Mouse (Mus musculus): Measurements from ENCODE around the gene Krt82. TPM values are rescaled to one million over a fixed set of nuclear protein-coding genes. Genes with fewer than 3 reads are reported as not detected.
A peak's percentile ranks its signal among the peaks of the same experiment; 100 is the strongest.

The Krt82 gene
- polyA plus RNA-seq, 2 experiments, result not detected

- no peak for ATAC-seq (ENCODE audit: insufficient read depth)
Measured at GRCm38 (mm10) chr15:101581701-101582100, 31.2 kb upstream of the Krt82 start.

GRCm38 (mm10) chr15:101575506-101575905 lies 25.0 kb upstream of the Krt82 start:
- Histone ChIP-seq H3K4me1 (replicated peaks; ENCODE audit: control insufficient read depth in 2 of 2, insufficient read depth in 2 of 2, low read length in 1 of 2) (no peaks in the 10 kb centered on the region), H3K4me2 (ENCODE audit: low read depth) (no peak overlapping the region), H3K36me3 (replicated peaks; ENCODE audit: control insufficient read depth, insufficient read depth, low read depth) (no peaks in the 10 kb centered on the region), H3K27me3 (ENCODE audit: control insufficient read depth, insufficient read depth, low read length) (no peaks in the 10 kb centered on the region), H3K4me3 (ENCODE audit: insufficient read depth in 1 of 2, low read depth in 2 of 2, low read length in 2 of 2) (no peak overlapping the region), H3K9ac (replicated peaks) (no peak overlapping the region), H3K27ac (no peak overlapping the region), H3K9me3 (ENCODE audit: control insufficient read depth, low read length) (no peaks in the 10 kb centered on the region)
- WGBS (ENCODE audit: insufficient replicate concordance), result 55% methylated on average over 5 of the region's 5 CpGs
- TF ChIP-seq EP300 (IDR thresholded peaks at IDR 0.05; ENCODE audit: low read depth) (no peak), CTCF (IDR thresholded peaks at IDR 0.05; ENCODE audit: low read depth) (no peak)
- ATAC-seq (ENCODE audit: insufficient read depth) (no peak), DNase-seq (ENCODE audit: low read depth in 3 of 3, low spot score in 3 of 3) (no peak)

More at GRCm38 (mm10) chr15:101581701-101582100, 31.2 kb upstream of the Krt82 start:
- no peak for DNase-seq (ENCODE audit: low read depth in 3 of 3, low spot score in 3 of 3)
- Histone ChIP-seq H3K9me3 (ENCODE audit: control insufficient read depth, low read length) (no peaks in the 10 kb centered on the region), H3K4me3 (ENCODE audit: insufficient read depth in 1 of 2, low read depth in 2 of 2, low read length in 2 of 2) (no peak overlapping the region), H3K27ac (no peak overlapping the region), H3K9ac (replicated peaks) (no peak overlapping the region), H3K36me3 (replicated peaks; ENCODE audit: control insufficient read depth, insufficient read depth, low read depth) (no peaks in the 10 kb centered on the region), H3K4me2 (ENCODE audit: low read depth) (no peak overlapping the region), H3K27me3 (ENCODE audit: control insufficient read depth, insufficient read depth, low read length) (no peaks in the 10 kb centered on the region), H3K4me1 (replicated peaks; ENCODE audit: control insufficient read depth in 2 of 2, insufficient read depth in 2 of 2, low read length in 1 of 2) (no peaks in the 10 kb centered on the region)
- WGBS (ENCODE audit: insufficient replicate concordance), result 55% methylated on average over 3 of the region's 3 CpGs
- no peak for TF ChIP-seq EP300 (IDR thresholded peaks at IDR 0.05; ENCODE audit: low read depth)
- TF ChIP-seq CTCF (IDR thresholded peaks at IDR 0.05; ENCODE audit: low read depth), result no peak

DNA sequence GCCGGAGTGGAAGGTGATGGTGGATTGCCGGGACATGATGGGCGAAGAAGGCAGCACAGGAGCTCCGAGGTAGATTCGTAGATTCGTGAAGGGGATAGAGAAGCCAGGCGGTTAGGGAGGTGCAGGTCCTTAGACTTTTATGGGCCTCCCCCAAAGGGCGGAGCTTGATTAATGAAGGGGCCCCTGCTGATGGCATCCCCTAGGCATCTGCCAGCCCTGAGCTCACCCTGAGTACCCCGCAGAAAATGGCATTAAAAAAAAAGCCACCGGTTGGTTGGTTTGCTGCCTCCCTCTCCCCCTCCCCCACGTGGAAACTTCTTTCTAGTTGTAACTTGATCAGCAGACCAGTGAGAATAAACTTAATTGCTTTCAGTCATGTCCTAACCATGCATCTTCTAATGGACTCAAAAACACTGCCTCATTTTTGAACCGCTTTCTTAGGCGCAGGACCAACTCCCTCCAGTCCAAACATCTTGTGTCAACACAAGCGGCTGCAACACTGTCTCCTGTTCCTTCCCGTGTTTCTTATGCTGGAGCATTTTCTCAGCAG lies 23.4 kb upstream of the Krt82 start, which contains the start of gene Krt75:
Gene Krt75 (minus strand): TSS at position 109 of the 550 bp plus-strand sequence.
- TF ChIP-seq CTCF (IDR thresholded peaks at IDR 0.05; ENCODE audit: low read depth) (no peak), EP300 (IDR thresholded peaks at IDR 0.05; ENCODE audit: low read depth) (no peak)
- ATAC-seq (ENCODE audit: insufficient read depth) (no peak), DNase-seq (ENCODE audit: low read depth in 3 of 3, low spot score in 3 of 3) (no peak)

DNA sequence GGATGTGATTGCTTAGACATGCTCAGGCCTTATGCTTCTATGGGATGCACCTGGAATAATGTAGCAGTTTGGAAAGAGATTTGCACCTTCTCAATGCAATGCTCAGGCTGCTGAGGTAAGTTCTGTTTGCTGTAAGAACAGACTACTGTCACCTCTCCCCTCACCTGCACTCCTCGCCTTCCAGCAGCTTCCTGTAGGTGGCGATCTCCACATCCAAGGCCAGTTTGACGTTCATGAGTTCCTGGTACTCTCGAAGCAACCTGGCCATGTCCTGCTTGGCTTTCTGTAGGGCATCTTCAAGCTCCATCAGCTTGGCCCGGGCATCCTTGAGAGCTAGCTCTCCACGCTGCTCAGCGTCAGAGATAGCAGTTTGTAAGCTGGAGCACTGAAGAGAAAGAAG lies 17.3 kb upstream of the Krt82 start:
- Histone ChIP-seq H3K4me2 (ENCODE audit: low read depth) (no peak overlapping the region), H3K9ac (replicated peaks) (no peak overlapping the region), H3K9me3 (ENCODE audit: control insufficient read depth, low read length) (no peaks in the 10 kb centered on the region), H3K27ac (no peak overlapping the region), H3K27me3 (ENCODE audit: control insufficient read depth, insufficient read depth, low read length) (no peaks in the 10 kb centered on the region), H3K4me3 (ENCODE audit: insufficient read depth in 1 of 2, low read depth in 2 of 2, low read length in 2 of 2) (no peak overlapping the region), H3K4me1 (replicated peaks; ENCODE audit: control insufficient read depth in 2 of 2, insufficient read depth in 2 of 2, low read length in 1 of 2) (no peaks in the 10 kb centered on the region), H3K36me3 (replicated peaks; ENCODE audit: control insufficient read depth, insufficient read depth, low read depth) (no peaks in the 10 kb centered on the region)
- TF ChIP-seq EP300 (IDR thresholded peaks at IDR 0.05; ENCODE audit: low read depth), result no peak
- TF ChIP-seq CTCF (IDR thresholded peaks at IDR 0.05; ENCODE audit: low read depth), result peak; percentile 61
- DNase-seq (ENCODE audit: low read depth in 3 of 3, low spot score in 3 of 3) (no peak), ATAC-seq (ENCODE audit: insufficient read depth) (no peak)
- WGBS (ENCODE audit: insufficient replicate concordance), result 28% methylated on average over 7 of the region's 7 CpGs

More for the DNA sequence above, 23.4 kb upstream of the Krt82 start, which contains the start of gene Krt75:
- no peaks in the 10 kb centered on the region for H3K9me3 ChIP-seq (ENCODE audit: control insufficient read depth, low read length)
- H3K4me2 ChIP-seq (ENCODE audit: low read depth), result no peak within 1 kb of the TSS
- H3K4me3 ChIP-seq (ENCODE audit: insufficient read depth in 1 of 2, low read depth in 2 of 2, low read length in 2 of 2), result no peak within 1 kb of the TSS
- H3K27ac ChIP-seq, result no peak within 1 kb of the TSS
- H3K4me1 ChIP-seq (replicated peaks; ENCODE audit: control insufficient read depth in 2 of 2, insufficient read depth in 2 of 2, low read length in 1 of 2), result no peaks in the 10 kb centered on the region
- no peaks in the 10 kb centered on the region for H3K27me3 ChIP-seq (ENCODE audit: control insufficient read depth, insufficient read depth, low read length)
- WGBS (ENCODE audit: insufficient replicate concordance), result 58% methylated on average over 15 of the region's 15 CpGs
- no peak within 1 kb of the TSS for H3K9ac ChIP-seq (replicated peaks)
- H3K36me3 ChIP-seq (replicated peaks; ENCODE audit: control insufficient read depth, insufficient read depth, low read depth), result no peaks in the 10 kb centered on the region

DNA sequence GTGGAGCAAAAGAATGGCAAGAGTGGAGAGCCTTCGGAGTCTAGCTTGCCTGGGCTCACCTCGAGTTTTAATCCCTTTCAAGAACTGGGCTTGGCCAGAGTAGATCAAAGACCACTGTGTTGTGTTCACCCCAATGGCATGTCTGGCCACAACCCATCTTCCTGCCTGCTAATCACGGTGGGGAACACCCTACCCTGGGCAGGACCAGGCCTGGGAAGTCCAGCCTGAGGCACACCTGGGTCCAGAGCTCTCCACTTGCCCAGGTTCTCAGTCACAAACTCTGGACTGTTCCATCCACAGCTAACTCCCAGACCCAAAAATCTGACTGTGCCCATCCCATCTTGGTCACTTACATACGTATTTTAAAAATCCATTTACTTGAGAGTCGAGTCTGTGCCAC lies 12.4 kb upstream of the Krt82 start, which contains the start of gene Krt90:
Gene Krt90 (minus strand): TSS at position 101 of the 400 bp plus-strand sequence.
- no peaks in the 10 kb centered on the region for H3K36me3 ChIP-seq (replicated peaks; ENCODE audit: control insufficient read depth, insufficient read depth, low read depth)
- TF ChIP-seq EP300 (IDR thresholded peaks at IDR 0.05; ENCODE audit: low read depth) (no peak), CTCF (IDR thresholded peaks at IDR 0.05; ENCODE audit: low read depth) (no peak)
- no peak within 1 kb of the TSS for H3K9ac ChIP-seq (replicated peaks)
- H3K9me3 ChIP-seq (ENCODE audit: control insufficient read depth, low read length), result no peaks in the 10 kb centered on the region
- no peaks in the 10 kb centered on the region for H3K4me1 ChIP-seq (replicated peaks; ENCODE audit: control insufficient read depth in 2 of 2, insufficient read depth in 2 of 2, low read length in 1 of 2)
- ATAC-seq (ENCODE audit: insufficient read depth) (no peak), DNase-seq (ENCODE audit: low read depth in 3 of 3, low spot score in 3 of 3) (no peak)
- H3K4me2 ChIP-seq (ENCODE audit: low read depth), result no peak within 1 kb of the TSS
- no peaks in the 10 kb centered on the region for H3K27me3 ChIP-seq (ENCODE audit: control insufficient read depth, insufficient read depth, low read length)
- H3K27ac ChIP-seq, result no peak within 1 kb of the TSS
- WGBS (ENCODE audit: insufficient replicate concordance), result 45% methylated on average over 5 of the region's 5 CpGs
- H3K4me3 ChIP-seq (ENCODE audit: insufficient read depth in 1 of 2, low read depth in 2 of 2, low read length in 2 of 2), result no peak within 1 kb of the TSS

Measured in liver, embryonic 14.5 days (tissue).